Mouse (Mus musculus): ENCODE data around the gene Slc11a1.
"Not testable (repeated sequence)": the region's sequence is repeated elsewhere in the genome, so short reads cannot be mapped to it uniquely, and the experiment has no call there.

The Slc11a1 gene

GRCm38 (mm10) chr1:74387386-74387988 lies 12.5 kb downstream of the Slc11a1 start:
- no peak for DNase-seq (ENCODE audit: low spot score in 2 of 2)

GRCm38 (mm10) chr1:74388398-74388920 lies 13.5 kb downstream of the Slc11a1 start:
- DNase-seq (ENCODE audit: low spot score in 2 of 2), result no peak

GRCm38 (mm10) chr1:74389831-74390286 lies 14.9 kb downstream of the Slc11a1 start:
- no peak for DNase-seq (ENCODE audit: low spot score in 2 of 2)

GRCm38 (mm10) chr1:74390287-74390906 lies 15.4 kb downstream of the Slc11a1 start:
- DNase-seq (ENCODE audit: low spot score in 2 of 2), result no peak

- DNase-seq (ENCODE audit: low spot score in 2 of 2), result peak; percentile 95 to 96
Observed at GRCm38 (mm10) chr1:74390924-74391748, 16.1 kb downstream of the Slc11a1 start, which contains the start of gene Ctdsp1. Gene Ctdsp1 (plus strand): TSS chr1:74391509.

GRCm38 (mm10) chr1:74391844-74392441 lies 16.9 kb downstream of the Slc11a1 start:
- no peak for DNase-seq (ENCODE audit: low spot score in 2 of 2)

GRCm38 (mm10) chr1:74392446-74392994 lies 17.5 kb downstream of the Slc11a1 start:
- DNase-seq (ENCODE audit: low spot score in 2 of 2), result no peak

- DNase-seq (ENCODE audit: low spot score in 2 of 2), result no peak
Observed at GRCm38 (mm10) chr1:74393010-74393409, 18.0 kb downstream of the Slc11a1 start.

GRCm38 (mm10) chr1:74393697-74394096 lies 18.7 kb downstream of the Slc11a1 start:
- no peak for DNase-seq (ENCODE audit: low spot score in 2 of 2)

GRCm38 (mm10) chr1:74394311-74394710 lies 19.3 kb downstream of the Slc11a1 start:
- DNase-seq (ENCODE audit: low spot score in 2 of 2), result no peak

- DNase-seq (ENCODE audit: low spot score in 2 of 2), result no peak
Observed at GRCm38 (mm10) chr1:74394858-74395257, 19.9 kb downstream of the Slc11a1 start.

GRCm38 (mm10) chr1:74395290-74395689 lies 20.3 kb downstream of the Slc11a1 start:
- DNase-seq (ENCODE audit: low spot score in 2 of 2), result no peak

- not testable (repeated sequence) for DNase-seq (ENCODE audit: low spot score in 2 of 2)
Observed at GRCm38 (mm10) chr1:74396456-74397222, 21.6 kb downstream of the Slc11a1 start.

- peak; percentile 79 to 86 for DNase-seq (ENCODE audit: low spot score in 2 of 2)
Observed at GRCm38 (mm10) chr1:74397268-74397918, 22.4 kb downstream of the Slc11a1 start.

- peak; percentile 67 to 70 for DNase-seq (ENCODE audit: low spot score in 2 of 2)
Observed at GRCm38 (mm10) chr1:74397919-74398451, 23.0 kb downstream of the Slc11a1 start.

- DNase-seq (ENCODE audit: low spot score in 2 of 2), result no peak
Observed at GRCm38 (mm10) chr1:74400531-74400930, 25.5 kb downstream of the Slc11a1 start.

- DNase-seq (ENCODE audit: low spot score in 2 of 2), result no peak
Observed at GRCm38 (mm10) chr1:74401015-74401702, 26.2 kb downstream of the Slc11a1 start.

GRCm38 (mm10) chr1:74404206-74404605 lies 29.2 kb downstream of the Slc11a1 start:
- DNase-seq (ENCODE audit: low spot score in 2 of 2), result no peak

All from right cerebral cortex, adult 2 months (tissue).